Mouse (Mus musculus) layer of hippocampus, postnatal 10 days (tissue): ENCODE results near the gene Pgam5. TPM values are rescaled to one million over a fixed set of nuclear protein-coding genes. Genes with fewer than 3 reads are reported as not detected.
A peak's percentile ranks its signal among the peaks of the same experiment; 100 is the strongest.

ENCODE experiments used
- DNase-seq, 2 experiments: peaks; one replicate each; pipeline ENCODE4 v3.0.0; 2021; ENCODE audit warnings: low spot score in 2 of 2
- total RNA-seq, 2 experiments: library from RNA; stranded (reverse); gene quantifications; 2 replicates each; pipeline ENCODE4 v1.2.3; 2021

The Pgam5 gene
- total RNA-seq, 2 experiments from 2014 or later = 66.2 to 73.7 TPM

GRCm38 (mm10) chr5:110230780-110231461 lies 38.8 kb downstream of the Pgam5 start, which contains the start of gene Ankle2:
TSS of gene Ankle2 (plus strand) at chr5:110231004.
- DNase-seq = peak; percentile 90 to 95

- DNase-seq = peak in 1 of 2 experiments; percentile 5
Observed at GRCm38 (mm10) chr5:110230401-110230779, 39.3 kb downstream of the Pgam5 start.

- no peak for DNase-seq
Observed at GRCm38 (mm10) chr5:110227336-110227883, 42.3 kb downstream of the Pgam5 start.

- DNase-seq = no peak
Observed at GRCm38 (mm10) chr5:110225056-110225455, 44.7 kb downstream of the Pgam5 start.

GRCm38 (mm10) chr5:110222757-110223156 lies 47.0 kb downstream of the Pgam5 start:
- no peak for DNase-seq

GRCm38 (mm10) chr5:110220331-110220730 lies 49.4 kb downstream of the Pgam5 start:
- DNase-seq = no peak

GRCm38 (mm10) chr5:110216780-110217179 lies 52.9 kb downstream of the Pgam5 start:
- DNase-seq = no peak

- no peak for DNase-seq
Observed at GRCm38 (mm10) chr5:110211312-110211711, 58.4 kb downstream of the Pgam5 start.

Other genes with a start within 250 kb of the Pgam5 start
- 10 to 100 TPM in 1 of 2 experiments, 1 to 10 TPM in 1; 8.9 to 10.3 TPM for gene Gm17655, start 197.4 kb downstream of the Pgam5 start, total RNA-seq
- gene Gm35315, start 175.5 kb downstream of the Pgam5 start, total RNA-seq = under 1 TPM; 0.73 to 0.89 TPM
- gene Plcxd1, start 169.9 kb downstream of the Pgam5 start, total RNA-seq = 1 to 10 TPM; 3.3 to 4.6 TPM
- 10 to 100 TPM; 83.7 to 98.9 TPM for gene Gtpbp6, start 161.7 kb downstream of the Pgam5 start, total RNA-seq
- gene Zfp605, start 159.8 kb downstream of the Pgam5 start, total RNA-seq = 10 to 100 TPM; 16.1 to 16.8 TPM
- gene Chfr, start 134.1 kb downstream of the Pgam5 start, total RNA-seq = 10 to 100 TPM; 74.0 to 76.0 TPM
- 10 to 100 TPM; 43.7 to 47.6 TPM for gene Golga3, start 93.2 kb downstream of the Pgam5 start, total RNA-seq
- gene Ankle2, start 38.9 kb downstream of the Pgam5 start, total RNA-seq = 10 to 100 TPM; 32.0 to 40.6 TPM
- 1 to 10 TPM; 8.5 to 9.5 TPM for gene Pxmp2, start 16.3 kb upstream of the Pgam5 start, total RNA-seq
- gene Pole, start 16.4 kb upstream of the Pgam5 start, total RNA-seq = 1 to 10 TPM; 4.8 to 7.6 TPM
- gene P2rx2, start 73.3 kb upstream of the Pgam5 start, total RNA-seq = 1 to 10 TPM; 2.4 to 2.9 TPM
- gene Lrcol1, start 74.8 kb upstream of the Pgam5 start, total RNA-seq = not detected
- 10 to 100 TPM; 82.5 to 90.6 TPM for gene Fbrsl1, start 178.6 kb upstream of the Pgam5 start, total RNA-seq